Mouse (Mus musculus): ENCODE results near the gene Csf3r.

The Csf3r gene

GRCm38 (mm10) chr4:126057207-126058133 is 33.1 kb downstream of the Csf3r start:
- DNase-seq = peak; percentile 7

- peak; percentile 90 for DNase-seq
Observed at GRCm38 (mm10) chr4:126058134-126058996, 34.0 kb downstream of the Csf3r start, which contains the start of gene Oscp1. Gene Oscp1, plus strand, starts transcription at chr4:126058565.

- DNase-seq = no peak
Observed at GRCm38 (mm10) chr4:126058997-126059362, 34.6 kb downstream of the Csf3r start.

- no peak for DNase-seq
Observed at GRCm38 (mm10) chr4:126062856-126063255, 38.5 kb downstream of the Csf3r start.

GRCm38 (mm10) chr4:126065241-126065640 is 40.9 kb downstream of the Csf3r start:
- peak; percentile 10 for DNase-seq

- no peak for DNase-seq
Observed at GRCm38 (mm10) chr4:126067401-126068077, 43.2 kb downstream of the Csf3r start.

GRCm38 (mm10) chr4:126068842-126069241 is 44.5 kb downstream of the Csf3r start:
- DNase-seq = no peak

GRCm38 (mm10) chr4:126077833-126078232 is 53.5 kb downstream of the Csf3r start:
- DNase-seq = no peak

GRCm38 (mm10) chr4:126079266-126079665 is 54.9 kb downstream of the Csf3r start:
- DNase-seq = no peak

- no peak for DNase-seq
Observed at GRCm38 (mm10) chr4:126081601-126082000, 57.3 kb downstream of the Csf3r start.

- DNase-seq = no peak
Observed at GRCm38 (mm10) chr4:126083021-126083420, 58.7 kb downstream of the Csf3r start.

- no peak for DNase-seq
Observed at GRCm38 (mm10) chr4:126084382-126084781, 60.0 kb downstream of the Csf3r start.

GRCm38 (mm10) chr4:126085996-126086576 is 61.7 kb downstream of the Csf3r start:
- peak; percentile 87 for DNase-seq

- DNase-seq = no peak
Observed at GRCm38 (mm10) chr4:126090101-126090847, 65.9 kb downstream of the Csf3r start.

GRCm38 (mm10) chr4:126090848-126091124 is 66.4 kb downstream of the Csf3r start:
- DNase-seq = no peak

- no peak for DNase-seq
Observed at GRCm38 (mm10) chr4:126091873-126092272, 67.5 kb downstream of the Csf3r start.

Data from liver (tissue).